Mouse (Mus musculus) lung, embryonic 15.5 days (tissue): ENCODE data around the gene Taar9. TPM values are rescaled to one million over a fixed set of nuclear protein-coding genes. Genes with fewer than 3 reads are reported as not detected.
"Not testable (repeated sequence)": the region's sequence is repeated elsewhere in the genome, so short reads cannot be mapped to it uniquely, and the experiment has no call there.

Experiments used
- ATAC-seq: fragments of 200-750 bp; cut with Nextera tagmentation; 2 replicates; pipeline ENCODE4 v1.8.0; 2017; ENCODE audit warnings: moderate number of reproducible peaks, borderline replicate concordance; ENCODE audit not compliant: low FRiP score, low TSS enrichment; ENCODE audit errors: extremely low read depth
- H3K27ac ChIP-seq: fragments of 300-500 bp; sonication (generic); 2 replicates; pipeline ENCODE4 v1.5.1; 2015; ENCODE audit warnings: moderate library complexity, mild to moderate bottlenecking, inconsistent platforms
- H3K27me3 ChIP-seq: fragments of 300-500 bp; sonication (generic); 2 replicates; pipeline ENCODE4 v1.6.1; 2015; ENCODE audit warnings: inconsistent platforms
- H3K36me3 ChIP-seq: fragments of 300-500 bp; sonication (generic); 2 replicates; pipeline ENCODE4 v1.6.1; 2015; ENCODE audit warnings: inconsistent platforms
- H3K4me1 ChIP-seq: fragments of 300-500 bp; sonication (generic); 2 replicates; pipeline ENCODE4 v1.6.1; 2015; ENCODE audit warnings: inconsistent platforms
- H3K4me2 ChIP-seq: fragments of 300-500 bp; sonication (generic); 2 replicates; pipeline ENCODE4 v1.6.1; 2015; ENCODE audit warnings: inconsistent platforms, mild to moderate bottlenecking, moderate library complexity
- H3K4me3 ChIP-seq: fragments of 300-500 bp; sonication (generic); 2 replicates; pipeline ENCODE4 v1.5.1; 2015; ENCODE audit warnings: mild to moderate bottlenecking, inconsistent platforms
- H3K9ac ChIP-seq: fragments of 300-500 bp; sonication (generic); 2 replicates; pipeline ENCODE4 v1.6.1; 2015; ENCODE audit warnings: inconsistent platforms
- H3K9me3 ChIP-seq: fragments of 300-500 bp; sonication (generic); 2 replicates; pipeline ENCODE4 v1.6.1; 2016; ENCODE audit warnings: inconsistent platforms
- WGBS: fragments of 180-500 bp; shearing (Covaris S2); methylation state at CpG from one replicate; pipeline ENCODE4 v1.1.7; 2015; 5-methylcytosine and 5-hydroxymethylcytosine counted together
- polyA plus RNA-seq: library from polyadenylated mRNA; unstranded; fragments of >200 nt; fragmentation: Nextera tagmentation; extraction: Ambion mirVana; gene quantifications from 2 replicates; pipeline ENCODE4 v1.2.1, GENCODE M21; 2015

Gene Taar9
- polyA plus RNA-seq, result not detected in 2 replicates

- H3K4me3 ChIP-seq, H3K27ac ChIP-seq, H3K9ac ChIP-seq, H3K9me3 ChIP-seq, H3K36me3 ChIP-seq, H3K4me1 ChIP-seq, H3K27me3 ChIP-seq, ATAC-seq, H3K4me2 ChIP-seq: not testable (repeated sequence)
- 65% methylated on average over 8 of the region's 8 CpGs for WGBS
Observed at GRCm38 (mm10) chr10:24109434-24109833, at the start of gene Taar9. Gene Taar9 (minus strand): TSS chr10:24109534.

DNA sequence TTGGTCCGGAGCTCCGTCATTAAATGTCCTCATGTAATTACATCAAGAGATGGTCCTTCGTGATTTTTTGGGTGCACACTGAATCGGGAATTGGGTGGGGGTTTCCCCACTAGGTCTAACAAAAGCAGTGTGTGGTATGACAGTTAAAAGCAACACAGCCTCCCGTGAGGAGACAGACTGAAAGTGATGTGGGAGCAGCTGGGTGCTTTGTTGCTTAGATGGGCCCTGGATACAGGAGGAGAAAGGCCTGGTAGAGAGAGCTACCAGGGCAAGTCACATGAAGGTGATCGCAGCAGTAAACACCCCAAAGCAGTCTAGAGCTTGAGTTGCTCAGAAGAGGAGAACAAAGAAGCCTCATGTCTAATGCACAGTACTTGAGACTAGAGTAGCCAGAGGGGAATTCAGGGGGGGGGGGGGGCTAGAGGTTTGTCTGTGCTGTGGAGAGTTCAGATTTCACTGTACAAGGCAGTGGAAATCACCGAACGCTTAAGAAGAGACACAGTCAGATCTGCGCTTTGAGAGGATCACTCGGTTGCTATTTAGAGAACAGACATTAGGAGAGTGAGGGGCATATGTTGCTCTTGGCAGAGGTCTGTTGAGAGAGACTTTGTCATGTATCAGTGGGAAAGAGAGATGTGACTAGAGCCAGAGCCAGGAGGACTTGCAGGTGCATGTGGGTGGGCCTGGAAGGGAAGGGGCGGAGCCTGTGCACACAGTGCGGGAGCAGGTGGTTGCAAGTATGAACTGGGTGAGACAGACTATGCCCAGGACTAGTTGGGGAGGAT is 49.3 kb upstream of the Taar9 start:
- no peak for ATAC-seq
- H3K9ac ChIP-seq, result no peak overlapping the region
- WGBS, result 93% methylated on average over 12 of the region's 12 CpGs

GRCm38 (mm10) chr10:24150086-24150485 is 40.8 kb upstream of the Taar9 start:
- Histone ChIP-seq H3K4me2 (peak overlapping the region; percentile 67), H3K4me3 (peak overlapping the region; percentile 86), H3K36me3 (no peaks in the 10 kb centered on the region), H3K9me3 (no peaks in the 10 kb centered on the region), H3K27ac (no peak overlapping the region), H3K27me3 (no peaks in the 10 kb centered on the region), H3K4me1 (peaks cover 11% of the 10 kb centered on the region; the same call in 1 of the 2 replicates), H3K9ac (peak overlapping the region; percentile 78)
- 37% methylated on average over 7 of the region's 7 CpGs for WGBS
- no peak for ATAC-seq

More for the DNA sequence above, 49.3 kb upstream of the Taar9 start:
- no peak overlapping the region for H3K4me2 ChIP-seq
- H3K4me1 ChIP-seq, result 0 out of 2 replicates have a peak, but pooled peaks cover 4% of the 10 kb centered on the region
- no peaks in the 10 kb centered on the region for H3K27me3 ChIP-seq
- H3K4me3 ChIP-seq, result no peak overlapping the region
- H3K27ac ChIP-seq, result no peak overlapping the region
- H3K9me3 ChIP-seq, result no peaks in the 10 kb centered on the region
- peaks cover 33% of the 10 kb centered on the region for H3K36me3 ChIP-seq

- no peaks in the 10 kb centered on the region for H3K36me3 ChIP-seq
- peak within 1 kb of the TSS; percentile 78 for H3K9ac ChIP-seq
- H3K4me2 ChIP-seq, result peak within 1 kb of the TSS; percentile 67
- no peaks in the 10 kb centered on the region for H3K27me3 ChIP-seq
- peak within 1 kb of the TSS; percentile 69; the same call in 1 of the 2 replicates for H3K27ac ChIP-seq
- peak within 1 kb of the TSS; percentile 86 for H3K4me3 ChIP-seq
- peaks cover 11% of the 10 kb centered on the region; the same call in 1 of the 2 replicates for H3K4me1 ChIP-seq
- peak; percentile 97 for ATAC-seq
- under 1% methylated on average over 42 of the region's 45 CpGs for WGBS
- no peaks in the 10 kb centered on the region for H3K9me3 ChIP-seq
Observed at GRCm38 (mm10) chr10:24149135-24149781, 39.9 kb upstream of the Taar9 start, which contains the start of gene Stx7. Gene Stx7 (plus strand): TSS chr10:24149302.

- no peak for ATAC-seq
- H3K36me3 ChIP-seq, result no peaks in the 10 kb centered on the region
- H3K9ac ChIP-seq, result no peak overlapping the region
- no peaks in the 10 kb centered on the region for H3K9me3 ChIP-seq
- no peak overlapping the region for H3K4me3 ChIP-seq
- 76% methylated on average over 3 of the region's 3 CpGs for WGBS
- H3K4me2 ChIP-seq, result no peak overlapping the region
- H3K27me3 ChIP-seq, result no peaks in the 10 kb centered on the region
- H3K27ac ChIP-seq, result no peak overlapping the region
- no peaks in the 10 kb centered on the region for H3K4me1 ChIP-seq
Observed at GRCm38 (mm10) chr10:24142735-24143134, 33.4 kb upstream of the Taar9 start.

GRCm38 (mm10) chr10:24138623-24139261 is 29.4 kb upstream of the Taar9 start:
- Histone ChIP-seq H3K4me3 (no peak overlapping the region), H3K4me2 (no peak overlapping the region), H3K9me3 (no peaks in the 10 kb centered on the region), H3K9ac (no peak overlapping the region), H3K27me3 (no peaks in the 10 kb centered on the region), H3K27ac (peak overlapping the region; percentile 44; the same call in 1 of the 2 replicates), H3K4me1 (peaks cover 8% of the 10 kb centered on the region; the same call in 1 of the 2 replicates), H3K36me3 (no peaks in the 10 kb centered on the region)
- ATAC-seq, result no peak
- 42% methylated on average over 2 of the region's 2 CpGs for WGBS

DNA sequence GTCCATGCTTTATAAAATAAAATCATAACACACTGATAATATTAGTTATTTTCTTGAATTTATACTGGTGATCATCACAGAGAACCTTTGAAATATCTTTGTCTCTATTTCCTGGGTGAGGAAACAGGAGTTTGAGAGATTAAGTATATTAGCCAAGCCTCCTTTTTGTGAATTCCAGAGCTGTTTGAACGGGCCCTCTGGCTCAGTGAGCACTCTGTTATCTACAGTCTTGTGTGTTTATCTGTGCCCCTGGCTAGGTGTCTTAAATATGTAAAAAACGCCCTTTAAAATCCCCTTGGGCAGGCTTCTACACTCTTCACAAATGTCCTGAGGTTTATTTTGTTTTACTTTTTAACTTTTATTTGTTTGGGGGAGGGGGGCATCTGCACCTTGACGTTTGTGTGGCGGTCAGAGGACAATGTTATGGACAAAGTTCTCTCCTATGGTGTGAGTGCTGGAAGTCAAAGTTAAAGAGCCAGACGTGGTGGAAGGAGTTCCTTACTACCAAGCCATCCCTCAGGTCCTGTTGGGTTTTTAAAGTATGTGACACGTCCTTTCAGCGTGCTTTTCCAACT is 24.8 kb upstream of the Taar9 start:
- H3K9me3 ChIP-seq, result no peaks in the 10 kb centered on the region
- H3K9ac ChIP-seq, result no peak overlapping the region
- H3K4me1 ChIP-seq, result peaks cover 18% of the 10 kb centered on the region; the same call in 1 of the 2 replicates
- H3K4me2 ChIP-seq, result no peak overlapping the region
- H3K27ac ChIP-seq, result peak overlapping the region; percentile 76
- 26% methylated on average over 7 of the region's 7 CpGs for WGBS
- no peak for ATAC-seq
- H3K4me3 ChIP-seq, result no peak overlapping the region
- no peaks in the 10 kb centered on the region for H3K36me3 ChIP-seq
- H3K27me3 ChIP-seq, result no peaks in the 10 kb centered on the region

- Histone ChIP-seq H3K27me3 (no peaks in the 10 kb centered on the region), H3K27ac (peak overlapping the region; percentile 76; the same call in 1 of the 2 replicates), H3K9me3 (no peaks in the 10 kb centered on the region), H3K9ac (no peak overlapping the region), H3K4me1 (peaks cover 18% of the 10 kb centered on the region; the same call in 1 of the 2 replicates), H3K4me3 (no peak overlapping the region), H3K36me3 (no peaks in the 10 kb centered on the region), H3K4me2 (no peak overlapping the region)
- 17% methylated on average over 2 of the region's 2 CpGs for WGBS
- no peak for ATAC-seq
Observed at GRCm38 (mm10) chr10:24133132-24133531, 23.8 kb upstream of the Taar9 start.

DNA sequence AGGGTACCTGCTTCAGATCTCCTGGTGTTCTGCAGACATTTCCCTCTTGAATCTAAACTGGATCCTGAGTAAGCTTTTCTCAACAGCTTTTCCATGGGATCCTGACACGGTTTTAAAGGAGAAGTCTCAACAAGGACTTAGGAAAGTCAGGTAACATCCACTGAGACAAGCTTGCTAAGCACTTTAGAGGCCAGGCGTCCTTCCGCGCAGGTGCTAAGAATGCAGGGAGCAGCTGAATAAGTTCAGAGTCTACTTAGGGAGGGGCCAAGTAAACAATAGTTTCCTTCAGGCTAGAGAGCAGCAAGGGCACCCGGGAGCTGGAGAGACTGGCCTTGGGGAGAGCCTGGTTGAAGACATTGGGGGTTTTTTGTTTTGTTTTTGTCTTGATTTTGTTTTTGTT is 22.9 kb upstream of the Taar9 start:
- Histone ChIP-seq H3K4me3 (no peak overlapping the region), H3K36me3 (no peaks in the 10 kb centered on the region), H3K27me3 (no peaks in the 10 kb centered on the region), H3K4me2 (peak overlapping the region; percentile 49), H3K9me3 (no peaks in the 10 kb centered on the region), H3K4me1 (peaks cover 18% of the 10 kb centered on the region; the same call in 1 of the 2 replicates), H3K27ac (peak overlapping the region; percentile 76), H3K9ac (no peak overlapping the region)
- ATAC-seq, result peak; percentile 83
- 16% methylated on average over 5 of the region's 5 CpGs for WGBS

DNA sequence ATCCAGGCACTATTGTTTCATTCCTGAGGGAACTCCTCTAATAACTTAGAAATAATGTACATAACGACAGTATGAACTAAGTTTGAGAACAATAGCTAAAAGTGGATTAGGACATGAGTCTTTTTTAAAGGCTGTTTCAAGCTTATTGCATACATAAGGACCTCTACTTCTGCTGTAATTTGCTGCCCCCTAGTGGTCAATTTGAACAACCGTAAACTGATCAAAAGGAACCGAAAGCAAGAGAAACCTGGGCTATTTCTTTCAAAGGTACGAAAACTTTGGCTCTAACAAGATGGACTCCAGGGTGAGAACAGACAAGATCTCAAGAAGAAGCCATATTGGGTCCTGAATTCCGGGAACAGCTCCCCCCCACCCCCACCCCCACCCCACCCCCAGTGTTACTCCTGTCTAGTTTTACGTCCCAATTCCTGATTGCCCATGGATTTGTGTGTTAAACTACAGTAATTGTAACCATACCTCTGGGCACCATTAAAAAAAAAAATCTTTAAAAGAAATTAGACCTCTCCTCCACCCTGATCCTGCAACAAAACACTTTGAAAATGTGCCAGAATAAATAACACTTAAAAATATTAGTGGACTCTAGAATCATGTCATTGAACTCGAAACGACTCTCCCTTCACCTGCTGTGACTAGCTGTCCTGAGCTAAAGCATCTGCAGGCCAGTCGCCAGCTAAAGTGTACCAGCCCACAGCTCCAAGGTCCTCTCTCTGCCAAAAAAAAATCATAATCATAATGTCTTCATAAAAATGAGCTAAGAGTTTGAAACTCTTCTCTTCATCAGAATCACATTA is 22.3 kb upstream of the Taar9 start:
- peak; percentile 72 for ATAC-seq
- H3K4me3 ChIP-seq, result peak overlapping the region; percentile 28
- no peaks in the 10 kb centered on the region for H3K36me3 ChIP-seq
- peak overlapping the region; percentile 49 for H3K4me2 ChIP-seq
- H3K9me3 ChIP-seq, result no peaks in the 10 kb centered on the region
- H3K27ac ChIP-seq, result peak overlapping the region; percentile 76
- peaks cover 18% of the 10 kb centered on the region; the same call in 1 of the 2 replicates for H3K4me1 ChIP-seq
- 15% methylated on average over 9 of the region's 9 CpGs for WGBS
- no peaks in the 10 kb centered on the region for H3K27me3 ChIP-seq
- H3K9ac ChIP-seq, result 0 out of 2 replicates have a peak overlapping the region, but pooled peaks have one; percentile 14
